Mouse (Mus musculus): ENCODE measurements around the gene Gm4788. TPM values are rescaled to one million over a fixed set of nuclear protein-coding genes. Genes with fewer than 3 reads are reported as not detected.
"Not testable (repeated sequence)": the region's sequence is repeated elsewhere in the genome, so short reads cannot be mapped to it uniquely, and the experiment has no call there.

Gene Gm4788
- polyA plus RNA-seq (2016; fragmentation: Nextera tagmentation; extraction: Ambion mirVana): not detected in 2 replicates

DNA sequence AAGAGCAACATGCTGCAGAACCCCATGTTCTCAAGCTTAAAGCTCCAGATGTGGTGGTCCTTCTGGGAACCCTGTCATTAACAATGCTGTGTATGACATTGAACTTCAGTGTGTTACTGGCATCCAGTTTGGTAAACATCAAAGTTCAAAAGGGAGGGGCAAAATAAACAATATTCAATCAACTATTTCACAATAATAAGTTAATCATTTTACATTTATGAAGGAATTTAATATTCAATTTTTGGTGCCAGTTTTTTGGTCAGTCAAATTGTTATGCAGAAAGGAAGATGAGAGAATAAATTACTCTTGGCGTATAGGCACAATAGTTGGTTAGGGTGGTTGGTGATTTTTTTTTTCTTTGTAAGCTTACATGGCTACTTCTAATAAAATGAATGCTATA is at the start of gene Gm4788:
Gm4788 (minus strand) TSS at position 101 of the 400 bp plus-strand sequence.
- H3K27ac ChIP-seq: no peak within 1 kb of the TSS
- no peak within 1 kb of the TSS for H3K9ac ChIP-seq
- H3K27me3 ChIP-seq (replicated peaks): no peaks in the 10 kb centered on the region
- H3K4me1 ChIP-seq: no peaks in the 10 kb centered on the region
- H3K36me3 ChIP-seq: no peaks in the 10 kb centered on the region
- no peak within 1 kb of the TSS for H3K4me3 ChIP-seq
- no peaks in the 10 kb centered on the region for H3K9me3 ChIP-seq
- ATAC-seq (ENCODE audit: low FRiP score, low read depth): no peak
- H3K4me2 ChIP-seq (replicated peaks): no peak within 1 kb of the TSS
- 90% methylated on average over 1 of the region's 1 CpGs for WGBS

DNA sequence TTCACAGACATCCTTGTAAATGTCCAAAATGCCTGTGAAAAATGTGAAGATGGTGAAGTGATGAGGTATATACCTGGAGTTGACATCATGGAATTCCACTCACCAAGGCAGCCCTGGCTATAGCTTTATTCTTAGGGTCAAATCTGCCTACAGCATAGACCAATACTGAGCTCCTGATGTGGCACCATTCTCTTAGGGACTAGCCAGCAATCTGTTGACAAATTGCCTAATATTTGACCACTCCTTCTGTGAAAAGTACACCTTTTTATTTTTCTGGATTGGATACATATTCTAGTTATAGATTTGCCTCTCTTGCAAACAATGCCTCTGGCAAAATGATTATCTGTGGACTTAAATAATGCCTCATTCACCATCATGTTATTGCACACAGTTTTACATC is 27.6 kb upstream of the Gm4788 start:
- Histone ChIP-seq H3K27me3 (replicated peaks) (no peaks in the 10 kb centered on the region), H3K4me3 (no peak overlapping the region), H3K9me3 (no peaks in the 10 kb centered on the region), H3K27ac (no peak overlapping the region), H3K36me3 (no peaks in the 10 kb centered on the region), H3K4me2 (replicated peaks) (no peak overlapping the region), H3K4me1 (no peaks in the 10 kb centered on the region), H3K9ac (no peak overlapping the region)
- no peak for ATAC-seq (ENCODE audit: low FRiP score, low read depth)

DNA sequence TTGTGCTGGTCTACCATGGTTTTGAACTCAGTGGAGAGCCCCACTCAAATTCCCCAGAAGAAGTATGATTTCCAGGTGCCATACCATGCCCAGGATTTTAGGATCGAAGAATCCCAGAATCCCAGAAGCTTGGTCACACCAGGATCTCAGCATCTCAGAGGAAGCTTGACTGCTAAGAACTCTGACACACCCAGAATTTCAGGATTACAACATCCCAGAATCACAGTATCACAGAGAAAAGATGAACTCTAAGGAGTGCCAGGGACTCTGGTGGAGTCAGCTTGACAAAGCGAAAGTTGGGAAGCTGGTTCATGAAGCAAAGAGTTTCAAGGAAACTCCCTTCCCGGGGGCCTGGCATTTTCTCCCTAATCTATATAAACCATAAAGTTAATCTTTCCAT is 11.1 kb downstream of the Gm4788 start:
- 88% methylated on average over 3 of the region's 3 CpGs for WGBS
- ATAC-seq (ENCODE audit: low FRiP score, low read depth); H3K27me3 ChIP-seq (replicated peaks); H3K9ac ChIP-seq; H3K4me2 ChIP-seq (replicated peaks); H3K4me3 ChIP-seq; H3K27ac ChIP-seq; H3K9me3 ChIP-seq; H3K36me3 ChIP-seq; H3K4me1 ChIP-seq: not testable (repeated sequence)

DNA sequence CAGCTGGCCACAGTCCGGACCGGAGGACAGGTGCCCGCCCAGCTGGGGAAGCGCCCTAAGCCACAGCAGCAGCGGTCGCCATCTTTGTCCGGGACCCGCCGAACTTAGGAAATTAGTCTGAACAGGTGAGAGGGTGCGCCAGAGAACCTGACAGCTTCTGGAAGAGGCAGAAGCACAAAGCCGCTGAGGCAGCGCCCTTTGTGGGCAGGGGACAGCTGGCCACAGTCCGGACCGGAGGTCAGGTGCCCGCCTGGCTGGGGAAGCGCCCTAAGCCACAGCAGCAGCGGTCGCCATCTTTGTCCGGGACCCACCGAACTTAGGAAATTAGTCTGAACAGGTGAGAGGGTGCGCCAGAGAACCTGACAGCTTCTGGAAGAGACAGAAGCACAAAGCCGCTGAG is 64.4 kb downstream of the Gm4788 start:
- WGBS: 87% methylated on average over 16 of the region's 22 CpGs
- H3K36me3 ChIP-seq; H3K9me3 ChIP-seq; H3K27ac ChIP-seq; H3K4me1 ChIP-seq; H3K27me3 ChIP-seq (replicated peaks); H3K4me2 ChIP-seq (replicated peaks); ATAC-seq (ENCODE audit: low FRiP score, low read depth); H3K9ac ChIP-seq; H3K4me3 ChIP-seq: not testable (repeated sequence)

DNA sequence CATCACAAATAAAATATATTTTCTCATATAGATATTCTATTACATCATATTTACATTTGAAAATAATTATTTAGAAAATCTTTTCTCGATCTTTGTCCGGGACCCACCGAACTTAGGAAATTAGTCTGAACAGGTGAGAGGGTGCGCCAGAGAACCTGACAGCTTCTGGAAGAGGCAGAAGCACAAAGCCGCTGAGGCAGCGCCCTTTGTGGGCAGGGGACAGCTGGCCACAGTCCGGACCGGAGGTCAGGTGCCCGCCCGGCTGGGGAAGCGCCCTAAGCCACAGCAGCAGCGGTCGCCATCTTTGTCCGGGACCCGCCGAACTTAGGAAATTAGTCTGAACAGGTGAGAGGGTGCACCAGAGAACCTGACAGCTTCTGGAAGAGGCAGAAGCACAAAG is 64.8 kb downstream of the Gm4788 start:
- H3K27me3 ChIP-seq (replicated peaks); H3K4me2 ChIP-seq (replicated peaks); ATAC-seq (ENCODE audit: low FRiP score, low read depth); H3K4me3 ChIP-seq; H3K27ac ChIP-seq; H3K36me3 ChIP-seq; H3K9me3 ChIP-seq; H3K4me1 ChIP-seq; H3K9ac ChIP-seq: not testable (repeated sequence)
- WGBS: 96% methylated on average over 13 of the region's 16 CpGs

DNA sequence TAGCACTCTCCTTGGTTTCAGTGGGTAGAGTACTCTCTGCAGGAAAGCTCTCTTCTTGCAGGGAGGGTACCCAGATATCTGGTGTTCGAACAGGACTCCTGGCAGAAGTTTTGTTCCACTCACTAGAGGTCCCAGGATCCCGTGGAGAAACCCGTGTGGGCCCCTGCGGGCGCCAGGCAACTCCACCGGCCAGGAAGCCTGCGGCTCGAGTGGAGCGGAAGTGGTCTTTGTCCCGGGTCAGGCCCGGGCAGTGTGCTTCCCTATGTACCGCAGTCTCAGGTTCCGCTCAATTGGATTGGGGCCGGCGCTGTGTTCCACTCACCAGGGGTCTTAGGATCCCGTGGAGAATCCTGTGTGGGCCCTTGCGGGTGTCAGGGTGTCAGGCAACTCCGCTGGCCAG is 131.1 kb downstream of the Gm4788 start:
- H3K27me3 ChIP-seq (replicated peaks): not testable (repeated sequence)
- 90% methylated on average over 18 of the region's 18 CpGs for WGBS

More for the DNA sequence above, 131.1 kb downstream of the Gm4788 start:
- not testable (repeated sequence) for H3K9me3 ChIP-seq; H3K4me1 ChIP-seq; ATAC-seq (ENCODE audit: low FRiP score, low read depth); H3K36me3 ChIP-seq; H3K27ac ChIP-seq; H3K4me2 ChIP-seq (replicated peaks); H3K4me3 ChIP-seq; H3K9ac ChIP-seq

Other genes starting within 250 kb of the Gm4788 start
- gene Cfhr1, start 221.0 kb downstream of the Gm4788 start, polyA plus RNA-seq (2016; fragmentation: Nextera tagmentation; extraction: Ambion mirVana): not detected in 2 replicates
- not detected in 2 replicates for gene Cfhr2, start 77.5 kb upstream of the Gm4788 start, polyA plus RNA-seq (2016; fragmentation: Nextera tagmentation; extraction: Ambion mirVana)